Mouse (Mus musculus) embryonic stem cell, embryonic (primary cell): Measurements from ENCODE around the gene Las1l.

Experiments used
- CTCF ChIA-PET, 4 experiments: fragments of 300-600 bp in 2 of 4; fragments of 350-600 bp in 2 of 4; sonication (Branson Sonifier 250); formaldehyde crosslinking; loops; one replicate each; lab custom pipeline; 2022; ENCODE audit warnings: inconsistent platforms in 2 of 4; lab: Charles Lee
- POLR2A ChIA-PET, 4 experiments: fragments of 300-600 bp in 2 of 4; fragments of 350-600 bp in 2 of 4; sonication (Branson Sonifier 250); formaldehyde crosslinking; loops; one replicate each; lab custom pipeline; 2022; ENCODE audit warnings: antibody characterized with exemption in 4 of 4, inconsistent platforms in 1 of 4; lab: Charles Lee

Gene Las1l

DNA sequence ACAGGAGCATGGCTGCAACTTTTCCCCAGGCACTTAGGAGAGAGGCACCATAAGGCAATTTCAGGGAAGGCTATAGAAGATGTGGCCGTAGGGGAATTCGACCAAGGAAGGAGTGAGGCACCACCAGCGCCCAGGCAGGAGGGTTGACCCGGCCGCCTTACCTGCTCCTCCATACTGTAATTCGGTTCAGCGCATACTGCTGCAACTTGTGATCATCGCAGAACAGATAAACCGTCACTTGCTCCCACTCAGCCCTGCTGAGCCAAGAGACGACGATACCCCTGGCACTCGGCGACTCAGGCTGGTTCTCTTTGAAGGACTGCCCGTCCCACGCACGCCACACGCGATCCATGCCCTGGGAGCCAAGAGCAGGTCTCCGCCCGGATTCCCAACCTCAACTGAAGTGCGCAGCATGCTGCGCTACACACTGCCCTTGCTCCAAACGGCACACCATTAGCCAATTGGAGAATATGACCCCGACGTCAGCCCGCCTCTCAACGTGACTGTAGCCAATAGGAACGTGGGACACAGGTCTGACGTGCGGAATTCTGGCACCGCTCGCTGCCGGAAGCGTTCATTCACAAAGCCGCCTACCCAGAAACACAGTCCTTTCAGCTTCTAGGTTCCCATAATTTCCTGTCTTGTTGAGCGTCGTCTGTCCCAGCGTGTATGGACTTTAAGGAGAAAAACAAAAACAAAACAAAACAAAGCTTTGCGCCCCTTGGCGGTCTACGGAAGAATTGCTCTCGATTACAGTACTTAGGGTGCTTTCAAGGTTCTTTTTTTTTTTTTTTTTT lies at the start of gene Las1l:
Gene Las1l, minus strand, starts transcription at position 466 of the 797 bp plus-strand sequence.
- POLR2A ChIA-PET: interaction anchor here (0.7 to 3.0 kb wide), 18 partner anchors 7 to 967 kb away, joined by 3 to 27 read pairs (median 4); no protein-coding TSS in a partner anchor
- CTCF ChIA-PET: interaction anchor here in 3 of 4 experiments (0.5 to 0.7 kb wide), 5 partner anchors 10 to 1771 kb away, joined by 4 to 6 read pairs (median 5); no protein-coding TSS in a partner anchor

DNA sequence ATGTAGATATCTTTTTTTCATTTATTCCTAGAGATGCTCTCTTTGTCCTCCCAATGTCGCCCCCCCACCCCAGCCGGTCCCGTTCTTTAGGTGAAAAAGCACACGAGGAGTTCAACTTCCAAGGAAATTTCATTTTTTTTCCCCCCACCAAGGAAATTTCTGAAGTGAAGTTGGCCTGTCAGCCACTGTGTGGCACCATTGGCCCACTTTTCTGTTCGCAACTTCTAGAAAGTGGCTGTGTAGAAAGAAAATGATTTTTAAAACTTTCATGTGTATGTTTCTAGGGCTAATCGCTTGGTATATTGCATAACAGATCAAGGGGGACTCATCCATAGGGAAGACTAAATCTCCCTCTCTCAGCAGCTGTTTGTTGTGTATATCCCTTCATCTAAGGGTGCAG lies 49.6 kb upstream of the Las1l start:
- POLR2A ChIA-PET: no interaction called here
- CTCF ChIA-PET: no interaction called here

DNA sequence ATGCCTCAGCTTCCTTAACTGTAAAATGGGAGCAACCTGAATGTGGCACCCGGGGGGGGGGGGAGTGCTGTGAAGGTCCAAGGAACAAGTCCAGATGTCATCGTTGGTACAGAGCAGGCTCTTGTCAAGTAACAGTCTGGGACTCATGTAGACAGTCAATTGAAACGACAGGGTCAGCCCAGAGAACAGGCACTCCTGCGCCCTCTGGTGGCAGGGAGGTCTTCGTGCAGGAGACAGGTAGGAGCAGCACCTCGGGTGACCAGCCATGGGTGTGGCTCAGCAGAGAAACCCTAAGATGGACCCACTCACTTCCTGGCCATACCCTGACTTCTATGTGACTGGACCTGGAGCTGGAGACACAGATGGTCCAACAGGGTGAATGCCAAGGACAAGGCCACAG lies 42.8 kb upstream of the Las1l start:
- ChIA-PET CTCF (interaction anchor here (0.6 to 1.3 kb wide), 15 partner anchors 16 to 1983 kb away, joined by 3 to 10 read pairs (median 5); no protein-coding TSS in a partner anchor), POLR2A (interaction anchor here in 2 of 4 experiments (0.6 to 1.2 kb wide), 3 partner anchors 10 to 179 kb away, joined by 3 to 5 read pairs (median 3); no protein-coding TSS in a partner anchor)

GRCm38 (mm10) chrX:95993206-95993605 lies 36.4 kb upstream of the Las1l start:
- ChIA-PET POLR2A (interaction anchor here in 1 of 4 experiments (1.4 kb wide), 1 partner anchor 25 kb away, joined by 3 read pairs; no protein-coding TSS in a partner anchor), CTCF (no interaction called here)

DNA sequence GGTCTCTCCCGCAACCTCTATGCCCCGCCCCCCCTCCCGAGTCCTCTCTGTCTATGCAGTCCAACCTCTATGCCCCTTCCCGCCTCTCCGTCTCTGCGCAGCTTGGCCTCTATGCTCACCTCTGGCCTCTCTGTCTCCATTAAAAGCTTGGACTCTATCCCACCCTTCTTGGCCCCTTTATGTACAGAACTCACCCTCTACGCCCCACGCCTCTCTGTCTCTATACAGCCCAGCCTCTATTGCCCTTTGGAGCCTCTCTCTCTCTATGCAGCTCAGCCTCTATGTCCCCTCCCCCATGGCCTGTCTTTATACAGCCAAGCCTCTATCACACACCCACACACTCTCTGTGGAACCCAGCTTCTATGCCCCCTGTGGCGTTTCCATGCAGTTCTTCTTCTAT lies 13.2 kb upstream of the Las1l start:
- POLR2A ChIA-PET: interaction anchor here in 1 of 4 experiments (4.5 kb wide), 1 partner anchor 13 kb away, joined by 23 read pairs; the partner anchor contains the start of gene Las1l
- CTCF ChIA-PET: interaction anchor here in 1 of 4 experiments (0.8 kb wide), 1 partner anchor 29 kb away, joined by 6 read pairs; no protein-coding TSS in a partner anchor

DNA sequence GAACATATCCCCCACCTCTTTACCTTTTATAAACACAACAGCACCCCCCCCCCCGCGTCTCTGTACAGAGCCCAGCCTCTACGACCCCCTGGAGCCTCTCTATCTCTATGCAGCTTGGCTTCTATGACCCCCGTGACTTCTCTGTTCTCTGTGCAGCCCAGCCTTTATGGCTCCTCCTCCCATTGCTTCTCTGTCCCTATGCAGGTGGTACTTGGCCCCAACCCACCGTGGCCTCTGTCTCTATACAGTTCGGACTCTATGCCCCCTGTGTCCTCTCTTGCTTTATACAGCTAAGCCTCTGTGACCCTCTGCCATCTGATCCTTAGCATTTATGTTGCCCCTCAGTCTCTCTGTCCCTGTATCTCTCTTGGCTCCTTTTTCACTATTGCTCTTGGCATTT lies 12.4 kb upstream of the Las1l start:
- ChIA-PET POLR2A (interaction anchor here in 2 of 4 experiments (0.8 to 4.5 kb wide), 3 partner anchors 12 to 165 kb away, joined by 3 to 23 read pairs (median 15); partner anchors contain the start of gene Las1l (in 1 of the 2)), CTCF (no interaction called here)

- ChIA-PET POLR2A (interaction anchor here in 3 of 4 experiments (0.6 to 4.5 kb wide), 18 partner anchors 9 to 1408 kb away, joined by 3 to 27 read pairs (median 6); partner anchors contain the start of genes Las1l (in 3 of the 3) and Eda2r (in 1 of the 3)), CTCF (no interaction called here)
Measured at GRCm38 (mm10) chrX:95968594-95968965, 11.8 kb upstream of the Las1l start.

DNA sequence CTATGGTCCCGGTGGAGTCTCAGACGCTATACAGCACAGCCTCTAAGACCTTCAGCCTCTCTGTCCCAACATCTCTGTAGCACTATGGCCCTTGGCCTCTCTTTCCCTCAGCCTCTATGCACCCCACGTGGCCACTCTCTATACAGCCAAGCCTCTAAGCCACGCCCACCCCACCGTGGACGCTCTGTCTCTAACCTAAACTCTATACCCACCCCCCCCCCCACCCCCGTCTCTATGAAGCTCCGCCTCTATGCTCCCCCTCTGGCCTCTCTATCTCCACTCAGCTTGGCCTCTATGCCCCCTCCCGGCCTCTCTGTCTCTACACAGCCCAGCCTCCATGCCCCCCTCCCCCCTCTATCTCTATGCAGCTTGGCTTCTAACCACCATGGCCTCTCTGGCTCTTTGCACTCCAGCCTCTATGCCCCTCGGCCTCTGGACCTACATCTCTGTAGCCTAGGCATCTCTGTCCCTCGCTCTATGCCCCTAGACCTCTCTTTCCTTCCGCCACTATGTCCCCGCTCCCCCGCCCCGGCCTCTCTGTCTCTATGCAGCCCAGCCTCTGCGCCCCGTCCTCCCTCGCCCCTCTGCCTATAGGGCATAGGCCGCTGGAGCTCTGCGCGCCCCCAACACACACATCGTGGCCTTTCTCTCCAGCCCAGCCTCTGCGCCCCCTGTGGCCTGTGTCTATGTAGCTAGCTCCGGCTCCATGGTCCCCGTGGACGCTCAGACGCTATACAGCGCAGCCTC lies 11.3 kb upstream of the Las1l start:
- CTCF ChIA-PET: interaction anchor here (0.6 to 0.9 kb wide), 6 partner anchors 17 to 1102 kb away, joined by 3 to 8 read pairs (median 4); no protein-coding TSS in a partner anchor
- POLR2A ChIA-PET: interaction anchor here in 3 of 4 experiments (0.6 to 4.5 kb wide), 38 partner anchors 9 to 1756 kb away, joined by 3 to 27 read pairs (median 4); partner anchors contain the start of genes Las1l (in 3 of the 3), Amer1 (in 1 of the 3), Eda2r (in 1 of the 3) and Eif2s3x (in 1 of the 3)

DNA sequence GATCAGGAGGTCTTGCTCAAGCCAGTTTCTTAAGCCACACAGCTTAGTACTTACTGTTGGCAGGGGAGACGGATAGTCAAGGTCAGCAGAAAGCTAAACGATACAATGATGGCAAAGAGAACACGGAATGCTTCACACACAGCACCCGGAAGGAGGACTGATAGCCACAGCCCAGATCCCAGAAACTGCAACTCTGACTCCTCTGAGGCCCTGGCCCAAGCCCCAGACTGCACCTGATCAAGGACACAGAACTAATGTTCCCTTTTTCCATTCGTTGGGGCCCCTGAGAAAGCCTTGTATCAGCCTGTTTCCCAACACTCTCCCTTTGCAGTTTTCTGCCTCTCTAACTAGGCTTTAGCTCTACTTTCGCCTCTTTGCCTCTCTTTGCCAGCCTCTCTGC lies 8.3 kb upstream of the Las1l start:
- ChIA-PET CTCF (no interaction called here), POLR2A (interaction anchor here in 1 of 4 experiments (1.3 kb wide), 1 partner anchor 8 kb away, joined by 4 read pairs; the partner anchor contains the start of gene Las1l)

DNA sequence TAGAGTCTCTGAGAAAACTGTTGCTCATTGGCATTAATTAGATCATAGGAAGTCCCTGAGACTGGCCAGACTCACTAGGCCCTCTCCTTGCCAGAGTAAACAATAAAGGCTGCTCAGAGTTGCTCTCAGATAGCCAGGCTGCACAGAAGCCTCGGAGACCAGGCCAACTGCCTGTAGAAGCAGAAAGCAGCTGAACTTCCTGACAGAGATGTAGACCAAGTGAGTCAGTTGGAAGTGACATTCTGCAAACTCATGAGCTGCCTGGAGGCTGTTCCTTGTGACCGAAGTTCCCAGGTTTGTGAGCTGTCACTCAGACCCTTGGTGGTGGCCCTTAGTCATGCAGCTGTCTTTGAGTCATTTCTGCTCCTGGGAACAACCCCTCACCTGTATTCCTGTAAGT lies 6.6 kb upstream of the Las1l start:
- ChIA-PET CTCF (no interaction called here), POLR2A (no interaction called here)

DNA sequence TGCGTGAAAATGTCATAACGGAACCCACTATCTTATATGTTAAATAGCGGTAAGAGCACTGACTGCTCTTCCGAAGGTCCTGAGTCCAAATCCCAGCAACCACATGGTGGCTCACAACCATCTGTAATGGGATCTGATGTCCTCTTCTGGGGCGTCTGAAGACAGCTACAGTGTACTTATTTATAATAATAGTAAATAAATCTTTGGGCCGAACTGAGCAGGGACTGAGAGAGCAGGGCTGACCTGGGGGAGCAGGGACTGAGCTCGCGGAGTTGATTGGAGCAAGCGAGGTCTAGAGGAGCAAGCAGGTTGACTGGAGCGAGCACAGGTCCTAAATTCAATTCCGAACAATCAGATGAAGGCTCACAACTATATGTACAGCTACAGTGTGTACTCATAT lies 699 bp upstream of the Las1l start:
- ChIA-PET CTCF (interaction anchor here in 1 of 4 experiments (0.5 kb wide), 1 partner anchor 517 kb away, joined by 5 read pairs; no protein-coding TSS in a partner anchor), POLR2A (interaction anchor here in 3 of 4 experiments (0.7 to 3.0 kb wide), 14 partner anchors 8 to 300 kb away, joined by 3 to 27 read pairs (median 4); no protein-coding TSS in a partner anchor)

DNA sequence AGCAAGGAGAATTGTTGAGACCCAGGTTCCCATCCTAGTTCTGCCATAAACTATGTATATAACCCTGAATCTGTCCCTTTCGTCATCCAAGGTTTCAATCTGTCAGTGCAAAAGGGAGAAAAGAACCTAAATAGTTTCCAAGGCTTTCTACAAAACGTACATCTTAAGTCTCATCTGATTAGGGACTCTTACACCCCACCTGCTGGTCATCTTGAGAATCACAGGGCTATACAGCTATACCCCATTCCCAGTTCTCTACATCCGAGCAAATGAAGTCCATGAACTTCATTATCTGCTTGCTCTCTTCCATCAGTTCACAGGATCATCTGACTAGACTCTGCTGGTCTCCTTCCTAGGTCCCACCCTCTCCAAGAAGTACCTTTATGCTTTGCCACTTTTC lies 6.0 kb downstream of the Las1l start:
- CTCF ChIA-PET: interaction anchor here in 2 of 4 experiments (0.5 to 1.4 kb wide), 4 partner anchors 17 to 46 kb away, joined by 3 to 8 read pairs (median 4); no protein-coding TSS in a partner anchor
- POLR2A ChIA-PET: interaction anchor here in 1 of 4 experiments (1.4 kb wide), 1 partner anchor 17 kb away, joined by 5 read pairs; no protein-coding TSS in a partner anchor

GRCm38 (mm10) chrX:95948135-95948534 lies 8.6 kb downstream of the Las1l start:
- ChIA-PET POLR2A (interaction anchor here in 3 of 4 experiments (0.7 to 1.4 kb wide), 5 partner anchors 8 to 178 kb away, joined by 3 to 6 read pairs (median 4); partner anchors contain the start of gene Las1l (in 2 of the 3)), CTCF (no interaction called here)

DNA sequence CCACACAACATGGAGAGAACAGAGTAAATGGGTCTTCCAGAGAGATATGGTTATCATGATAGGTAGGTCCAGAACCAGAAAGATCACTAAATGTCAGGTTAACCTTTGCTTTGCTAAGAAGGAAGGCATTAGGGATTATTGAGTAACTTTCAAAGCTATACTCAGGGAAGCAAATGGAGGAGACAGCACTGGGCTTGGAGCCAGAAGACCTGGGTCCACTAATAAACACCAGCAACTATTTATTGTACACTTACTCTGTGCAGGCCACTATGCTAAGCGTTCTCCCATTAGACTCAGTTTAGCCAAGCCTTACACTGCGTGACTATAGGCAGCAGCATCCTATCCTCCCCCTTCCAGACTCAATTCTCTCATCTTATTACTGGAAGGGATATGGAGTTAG lies 11.3 kb downstream of the Las1l start:
- CTCF ChIA-PET: no interaction called here
- POLR2A ChIA-PET: interaction anchor here in 1 of 4 experiments (1.1 kb wide), 1 partner anchor 9 kb away, joined by 3 read pairs; no protein-coding TSS in a partner anchor

DNA sequence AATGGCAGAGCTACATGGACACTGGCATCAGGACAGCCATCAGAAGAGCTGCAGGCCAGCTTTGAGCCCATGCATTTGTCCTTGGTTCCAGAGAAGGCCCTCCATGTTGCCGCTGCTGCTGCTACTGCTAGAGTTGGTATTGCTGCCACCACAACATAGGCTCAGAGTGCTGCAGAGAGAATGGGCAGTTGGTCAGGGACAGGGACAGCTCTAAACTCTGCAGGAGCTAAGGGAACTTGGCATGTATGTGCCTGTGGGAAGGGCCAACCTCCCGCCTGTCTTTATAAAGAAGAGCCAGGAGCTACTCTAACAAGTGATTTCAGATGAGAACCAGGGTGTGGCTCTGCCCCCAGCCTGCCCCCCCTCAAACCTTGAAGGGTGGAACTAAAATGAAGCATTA lies 21.3 kb downstream of the Las1l start:
- ChIA-PET POLR2A (interaction anchor here in 1 of 4 experiments (0.9 to 1.0 kb wide), 2 partner anchors 18 to 21 kb away, joined by 3 read pairs; partner anchors contain the start of gene Las1l), CTCF (no interaction called here)

- POLR2A ChIA-PET: no interaction called here
- CTCF ChIA-PET: no interaction called here
Measured at GRCm38 (mm10) chrX:95902716-95903115, 54.0 kb downstream of the Las1l start.
